Mouse (Mus musculus): ENCODE measurements around the gene Hist1h2be. TPM values are rescaled to one million over a fixed set of nuclear protein-coding genes. Genes with fewer than 3 reads are reported as not detected.

Gene Hist1h2be
- polyA plus RNA-seq, 1 experiment: 1.8 TPM

- Histone ChIP-seq H3K4me1 (ENCODE audit: control insufficient read depth, insufficient read depth, insufficient read length, low read length) (no peaks in the 10 kb centered on the region; the same call in 1 of the 2 replicates), H3K27me3 (ENCODE audit: control insufficient read depth, insufficient read depth, low read length) (no peaks in the 10 kb centered on the region), H3K27ac (ENCODE audit: insufficient read depth, low read depth, low read length) (peak overlapping the region; percentile 98), H3K4me3 (ENCODE audit: low read depth, low read length) (peak overlapping the region; percentile 79), H3K36me3 (ENCODE audit: control insufficient read depth, insufficient read depth, low read length) (no peaks in the 10 kb centered on the region)
- under 1% methylated on average over 18 of the region's 18 CpGs for WGBS
- TF ChIP-seq CTCF (IDR thresholded peaks at IDR 0.05; ENCODE audit: extremely low read depth, insufficient read length, insufficient replicate concordance, low read depth, low read length) (no peak), POLR2A (IDR thresholded peaks at IDR 0.05; ENCODE audit: low read depth, low read length) (peak; percentile 35)
These were observed 729 bp upstream of the Hist1h2be start for GRCm38 (mm10) chr13:23621532-23622174.

DNA sequence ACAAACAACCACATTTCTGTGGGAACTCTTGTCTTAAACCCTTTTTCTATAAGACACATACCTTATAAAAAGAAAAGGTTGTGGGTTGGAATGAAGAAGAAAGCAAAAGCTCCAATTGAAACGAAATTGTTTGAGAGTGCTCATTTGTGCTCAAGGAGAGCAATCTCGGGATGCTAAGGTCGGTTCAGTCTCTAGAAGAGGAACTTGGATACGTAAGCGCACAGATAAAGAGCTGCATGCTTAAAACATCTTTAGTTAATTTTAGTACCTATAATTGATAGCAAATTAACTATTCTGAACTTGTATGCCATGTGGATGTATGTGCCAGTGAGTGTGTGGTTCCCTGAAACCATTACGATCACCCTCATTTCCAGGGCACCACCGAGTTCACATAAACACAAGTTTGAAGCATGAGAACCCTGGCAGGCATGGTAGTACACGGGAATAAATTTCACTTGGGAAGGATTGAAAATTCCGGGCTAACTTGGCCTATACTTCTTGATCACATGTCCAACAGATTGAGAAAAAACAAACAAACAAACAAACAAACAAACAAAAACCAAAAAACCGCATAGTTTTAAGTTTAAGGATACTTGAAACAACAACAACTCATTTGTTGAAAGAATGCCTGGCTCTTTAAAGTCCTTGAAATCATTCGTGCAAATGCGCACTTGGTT is 730 bp downstream of the Hist1h2be start:
- no peaks in the 10 kb centered on the region for H3K27me3 ChIP-seq (ENCODE audit: control insufficient read depth, insufficient read depth, low read length)
- no peaks in the 10 kb centered on the region for H3K36me3 ChIP-seq (ENCODE audit: control insufficient read depth, insufficient read depth, low read length)
- no peaks in the 10 kb centered on the region; the same call in 1 of the 2 replicates for H3K4me1 ChIP-seq (ENCODE audit: control insufficient read depth, insufficient read depth, insufficient read length, low read length)
- H3K4me3 ChIP-seq (ENCODE audit: low read depth, low read length): peak overlapping the region; percentile 66
- WGBS: 29% methylated on average over 12 of the region's 12 CpGs
- peak overlapping the region; percentile 98 for H3K27ac ChIP-seq (ENCODE audit: insufficient read depth, low read depth, low read length)
- TF ChIP-seq POLR2A (IDR thresholded peaks at IDR 0.05; ENCODE audit: low read depth, low read length) (no peak), CTCF (IDR thresholded peaks at IDR 0.05; ENCODE audit: extremely low read depth, insufficient read length, insufficient replicate concordance, low read depth, low read length) (no peak)

DNA sequence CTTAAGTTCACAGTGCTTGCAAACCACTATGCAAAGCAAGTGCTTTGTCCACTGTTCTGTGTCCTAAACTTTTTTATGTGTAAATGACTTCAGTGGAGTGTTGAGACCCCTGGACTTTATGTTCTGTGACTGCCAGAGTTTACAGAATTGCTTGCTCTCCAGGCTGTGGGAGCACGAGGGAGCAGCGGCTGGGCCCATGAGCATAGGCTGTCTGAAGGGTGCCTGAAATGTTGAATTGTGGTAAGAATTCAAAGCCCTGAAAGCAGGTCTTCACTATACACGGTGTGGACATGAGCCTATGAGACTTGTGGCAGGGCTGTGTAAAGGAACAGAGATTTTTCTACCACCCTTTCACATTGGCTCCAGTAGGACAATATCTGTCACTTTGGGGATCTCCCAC is 9.3 kb downstream of the Hist1h2be start:
- 84% methylated on average over 3 of the region's 3 CpGs for WGBS
- TF ChIP-seq POLR2A (IDR thresholded peaks at IDR 0.05; ENCODE audit: low read depth, low read length): no peak
- TF ChIP-seq CTCF (IDR thresholded peaks at IDR 0.05; ENCODE audit: extremely low read depth, insufficient read length, insufficient replicate concordance, low read depth, low read length): no peak

GRCm38 (mm10) chr13:23610393-23610792 is 10.5 kb downstream of the Hist1h2be start:
- no peaks in the 10 kb centered on the region for H3K4me1 ChIP-seq (ENCODE audit: control insufficient read depth, insufficient read depth, insufficient read length, low read length)
- H3K4me3 ChIP-seq (ENCODE audit: low read depth, low read length): no peak overlapping the region
- H3K27me3 ChIP-seq (ENCODE audit: control insufficient read depth, insufficient read depth, low read length): no peaks in the 10 kb centered on the region
- no peaks in the 10 kb centered on the region for H3K36me3 ChIP-seq (ENCODE audit: control insufficient read depth, insufficient read depth, low read length)
- TF ChIP-seq POLR2A (IDR thresholded peaks at IDR 0.05; ENCODE audit: low read depth, low read length) (no peak), CTCF (IDR thresholded peaks at IDR 0.05; ENCODE audit: extremely low read depth, insufficient read length, insufficient replicate concordance, low read depth, low read length) (no peak)
- 68% methylated on average over 2 of the region's 2 CpGs for WGBS
- no peak overlapping the region for H3K27ac ChIP-seq (ENCODE audit: insufficient read depth, low read depth, low read length)

More for the DNA sequence above, 9.3 kb downstream of the Hist1h2be start:
- no peaks in the 10 kb centered on the region for H3K27me3 ChIP-seq (ENCODE audit: control insufficient read depth, insufficient read depth, low read length)
- H3K4me1 ChIP-seq (ENCODE audit: control insufficient read depth, insufficient read depth, insufficient read length, low read length): no peaks in the 10 kb centered on the region
- no peaks in the 10 kb centered on the region for H3K36me3 ChIP-seq (ENCODE audit: control insufficient read depth, insufficient read depth, low read length)
- H3K4me3 ChIP-seq (ENCODE audit: low read depth, low read length): no peak overlapping the region
- H3K27ac ChIP-seq (ENCODE audit: insufficient read depth, low read depth, low read length): no peak overlapping the region

DNA sequence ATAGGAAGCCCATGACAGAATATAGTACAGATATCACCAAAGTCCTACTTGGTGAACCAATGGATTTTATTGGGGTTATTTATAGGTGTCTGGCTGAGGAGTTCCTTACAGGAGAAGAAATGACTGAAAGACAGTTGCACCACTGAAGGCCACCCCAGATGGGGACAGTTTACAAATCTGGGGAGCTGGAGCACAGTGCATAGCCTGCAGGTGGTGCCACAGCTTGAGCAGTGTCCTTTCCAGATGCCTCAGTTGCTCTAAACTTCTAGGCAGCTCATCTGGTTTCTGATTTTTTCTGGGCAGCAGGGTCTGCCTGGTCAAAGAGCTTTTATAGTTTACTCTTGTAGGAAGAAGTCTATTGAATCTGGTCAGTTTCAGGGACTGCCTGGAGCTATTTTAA is 11.1 kb downstream of the Hist1h2be start:
- TF ChIP-seq CTCF (IDR thresholded peaks at IDR 0.05; ENCODE audit: extremely low read depth, insufficient read length, insufficient replicate concordance, low read depth, low read length) (no peak), POLR2A (IDR thresholded peaks at IDR 0.05; ENCODE audit: low read depth, low read length) (no peak)
- no peak overlapping the region for H3K27ac ChIP-seq (ENCODE audit: insufficient read depth, low read depth, low read length)
- H3K4me3 ChIP-seq (ENCODE audit: low read depth, low read length): no peak overlapping the region
- H3K4me1 ChIP-seq (ENCODE audit: control insufficient read depth, insufficient read depth, insufficient read length, low read length): no peaks in the 10 kb centered on the region
- no peaks in the 10 kb centered on the region for H3K27me3 ChIP-seq (ENCODE audit: control insufficient read depth, insufficient read depth, low read length)
- no peaks in the 10 kb centered on the region for H3K36me3 ChIP-seq (ENCODE audit: control insufficient read depth, insufficient read depth, low read length)

DNA sequence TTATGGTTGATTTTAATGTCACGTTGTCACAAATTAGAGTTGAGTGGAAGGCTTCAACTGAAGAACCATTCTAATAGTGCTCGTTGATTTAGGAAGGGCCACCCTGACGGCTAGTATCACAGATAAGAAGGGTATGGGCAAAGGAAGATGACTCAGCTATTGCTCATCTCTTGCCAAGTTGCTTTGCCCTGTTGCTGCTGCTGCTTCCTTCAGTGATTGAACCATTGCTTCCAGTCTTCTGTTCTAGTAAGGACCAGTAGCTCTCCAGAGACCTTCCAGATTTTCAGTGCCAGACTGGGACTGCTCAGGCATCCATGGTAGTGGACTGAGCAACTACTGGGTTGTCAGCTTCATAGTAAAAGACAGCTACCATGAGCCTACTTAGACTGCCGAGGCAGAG is 11.7 kb downstream of the Hist1h2be start:
- H3K4me1 ChIP-seq (ENCODE audit: control insufficient read depth, insufficient read depth, insufficient read length, low read length): no peaks in the 10 kb centered on the region
- no peaks in the 10 kb centered on the region for H3K27me3 ChIP-seq (ENCODE audit: control insufficient read depth, insufficient read depth, low read length)
- no peak overlapping the region for H3K27ac ChIP-seq (ENCODE audit: insufficient read depth, low read depth, low read length)
- 71% methylated on average over 4 of the region's 4 CpGs for WGBS
- H3K4me3 ChIP-seq (ENCODE audit: low read depth, low read length): no peak overlapping the region
- no peaks in the 10 kb centered on the region for H3K36me3 ChIP-seq (ENCODE audit: control insufficient read depth, insufficient read depth, low read length)
- TF ChIP-seq POLR2A (IDR thresholded peaks at IDR 0.05; ENCODE audit: low read depth, low read length) (no peak), CTCF (IDR thresholded peaks at IDR 0.05; ENCODE audit: extremely low read depth, insufficient read length, insufficient replicate concordance, low read depth, low read length) (no peak)

- H3K36me3 ChIP-seq (ENCODE audit: control insufficient read depth, insufficient read depth, low read length): no peaks in the 10 kb centered on the region
- no peak overlapping the region for H3K4me3 ChIP-seq (ENCODE audit: low read depth, low read length)
- TF ChIP-seq POLR2A (IDR thresholded peaks at IDR 0.05; ENCODE audit: low read depth, low read length) (no peak), CTCF (IDR thresholded peaks at IDR 0.05; ENCODE audit: extremely low read depth, insufficient read length, insufficient replicate concordance, low read depth, low read length) (no peak)
- no peaks in the 10 kb centered on the region for H3K27me3 ChIP-seq (ENCODE audit: control insufficient read depth, insufficient read depth, low read length)
- no peaks in the 10 kb centered on the region for H3K4me1 ChIP-seq (ENCODE audit: control insufficient read depth, insufficient read depth, insufficient read length, low read length)
- no peak overlapping the region for H3K27ac ChIP-seq (ENCODE audit: insufficient read depth, low read depth, low read length)
- WGBS: 86% methylated on average over 3 of the region's 3 CpGs
These were observed 15.9 kb downstream of the Hist1h2be start for GRCm38 (mm10) chr13:23605052-23605451.

Data from small intestine, adult 2 months (tissue).